Mouse (Mus musculus) forebrain, embryonic 10.5 days (tissue): ENCODE results near the gene Gsc2. TPM values are rescaled to one million over a fixed set of nuclear protein-coding genes. Genes with fewer than 3 reads are reported as not detected.
"Not testable (repeated sequence)": the region's sequence is repeated elsewhere in the genome, so short reads cannot be mapped to it uniquely, and the experiment has no call there.

Experiments
- DNase-seq: peaks from one replicate; pipeline ENCODE4 v3.0.0-alpha.2; 2017; ENCODE audit warnings: low spot score; ENCODE audit errors: extremely low spot score
- H3K27ac ChIP-seq: fragments of 300-500 bp; sonication (generic); 2 replicates; pipeline ENCODE4 v1.5.1; 2016; ENCODE audit warnings: mild to moderate bottlenecking
- H3K27me3 ChIP-seq: fragments of 300-500 bp; sonication (generic); 2 replicates; pipeline ENCODE4 v1.6.1; 2016; ENCODE audit warnings: mild to moderate bottlenecking; ENCODE audit not compliant: poor library complexity, severe bottlenecking
- H3K36me3 ChIP-seq: fragments of 300-500 bp; sonication (generic); replicated peaks from 2 replicates; pipeline ENCODE4 v1.6.1; 2016; ENCODE audit warnings: mild to moderate bottlenecking, moderate library complexity
- H3K4me1 ChIP-seq: fragments of 300-500 bp; sonication (generic); 2 replicates; pipeline ENCODE4 v1.6.1; 2016
- H3K4me3 ChIP-seq: fragments of 300-500 bp; sonication (generic); 2 replicates; pipeline ENCODE4 v1.5.1; 2016; ENCODE audit warnings: mild to moderate bottlenecking, moderate library complexity
- H3K9me3 ChIP-seq: fragments of 300-500 bp; sonication (generic); 2 replicates; pipeline ENCODE4 v1.6.1; 2016; ENCODE audit warnings: mild to moderate bottlenecking, moderate library complexity
- WGBS: fragments of 180-500 bp; shearing (Covaris S2); methylation state at CpG from one replicate; pipeline ENCODE4 v1.1.7; 2016; 5-methylcytosine and 5-hydroxymethylcytosine counted together
- polyA plus RNA-seq: library from polyadenylated mRNA; unstranded; fragments of >200 nt; fragmentation: Nextera tagmentation; extraction: Ambion mirVana; gene quantifications from 2 replicates; pipeline ENCODE4 v1.2.1, GENCODE M21; 2016

Gene Gsc2
- 0.43 TPM in 1 of 2 replicates, not detected in the other for polyA plus RNA-seq

DNA sequence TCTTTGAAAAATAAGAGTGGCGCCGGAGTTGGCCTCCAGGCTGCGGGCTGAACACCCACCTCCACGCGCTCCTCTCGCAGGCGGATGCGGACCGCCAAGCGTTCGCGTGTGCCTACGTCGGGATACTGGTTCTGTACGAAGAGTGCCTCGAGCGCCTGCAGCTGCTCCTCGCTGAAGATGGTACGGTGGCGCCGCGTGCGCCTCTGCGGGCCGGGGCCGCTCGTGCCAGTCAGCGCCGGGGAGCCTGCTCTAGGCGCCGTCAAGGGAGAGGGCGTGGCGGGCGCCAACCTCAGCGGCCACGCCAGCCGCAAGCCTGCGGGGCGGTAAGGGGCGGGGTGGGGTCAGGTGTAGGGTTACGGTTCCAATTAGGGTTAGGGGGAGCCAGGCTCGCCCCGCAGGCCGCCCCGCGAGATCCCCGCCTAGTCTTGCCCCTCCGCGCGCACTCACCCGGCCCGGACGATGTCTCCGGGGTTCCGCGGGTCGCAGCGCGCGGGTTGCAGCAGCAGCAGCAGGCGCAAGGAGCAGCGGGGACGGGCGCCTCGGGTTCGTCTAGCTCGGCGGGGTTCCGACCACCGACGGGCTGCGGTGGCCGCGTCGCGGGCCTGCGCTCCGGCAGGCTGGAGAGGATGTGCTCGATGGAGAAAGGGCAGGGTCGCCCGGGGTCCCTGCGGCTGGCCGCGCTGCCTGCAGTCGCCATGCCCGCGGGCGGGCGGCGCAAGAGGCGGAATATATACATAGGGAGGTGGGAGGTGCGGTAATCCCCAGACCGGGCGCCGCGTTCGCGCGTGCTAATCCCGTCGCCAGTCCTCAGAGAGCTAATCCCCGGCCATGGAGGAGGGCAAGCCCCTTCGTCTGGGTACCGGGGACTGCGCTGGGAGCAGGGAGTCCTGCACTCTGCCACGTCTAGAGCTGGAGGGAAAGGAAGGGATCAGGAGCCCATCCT is at the start of gene Gsc2:
TSS of gene Gsc2 (minus strand) at position 753 of the 943 bp plus-strand sequence.
- peaks cover 22% of the 10 kb centered on the region for H3K4me1 ChIP-seq
- peak within 1 kb of the TSS; percentile 53; the same call in 1 of the 2 replicates for H3K27ac ChIP-seq
- no peaks in the 10 kb centered on the region for H3K9me3 ChIP-seq
- H3K36me3 ChIP-seq, result 0 out of 2 replicates have a peak, but pooled peaks cover 4% of the 10 kb centered on the region
- peak within 1 kb of the TSS; percentile 49 for H3K4me3 ChIP-seq
- peaks cover 81% of the 10 kb centered on the region for H3K27me3 ChIP-seq
- under 1% methylated on average over 104 of the region's 106 CpGs for WGBS
- DNase-seq, result peak; percentile 44

DNA sequence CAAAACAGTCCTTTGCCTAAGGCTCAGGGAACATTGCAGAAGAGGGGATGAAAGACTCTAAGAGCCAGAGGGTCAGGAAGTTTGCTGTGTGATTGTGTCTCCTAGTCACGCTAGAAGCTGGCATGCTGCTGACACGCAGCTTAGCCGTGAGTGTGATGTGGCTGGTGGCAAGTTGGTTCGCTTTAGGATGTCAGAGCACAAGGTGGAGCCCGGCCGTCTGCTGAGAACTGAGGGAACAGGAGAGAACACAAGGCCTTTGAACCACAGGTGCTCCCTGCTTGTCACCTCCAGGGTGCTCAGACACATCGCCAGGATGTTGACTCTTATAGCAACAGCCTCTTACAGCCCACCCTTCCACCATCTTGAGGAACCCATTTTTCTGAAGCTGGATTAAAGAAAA is 47.2 kb upstream of the Gsc2 start:
- 86% methylated on average over 7 of the region's 7 CpGs for WGBS
- no peaks in the 10 kb centered on the region for H3K36me3 ChIP-seq
- DNase-seq, result no peak
- H3K27ac ChIP-seq, result no peak overlapping the region
- H3K4me3 ChIP-seq, result no peak overlapping the region
- no peaks in the 10 kb centered on the region; the same call in 1 of the 2 replicates for H3K9me3 ChIP-seq
- H3K4me1 ChIP-seq, result no peaks in the 10 kb centered on the region
- H3K27me3 ChIP-seq, result no peaks in the 10 kb centered on the region

DNA sequence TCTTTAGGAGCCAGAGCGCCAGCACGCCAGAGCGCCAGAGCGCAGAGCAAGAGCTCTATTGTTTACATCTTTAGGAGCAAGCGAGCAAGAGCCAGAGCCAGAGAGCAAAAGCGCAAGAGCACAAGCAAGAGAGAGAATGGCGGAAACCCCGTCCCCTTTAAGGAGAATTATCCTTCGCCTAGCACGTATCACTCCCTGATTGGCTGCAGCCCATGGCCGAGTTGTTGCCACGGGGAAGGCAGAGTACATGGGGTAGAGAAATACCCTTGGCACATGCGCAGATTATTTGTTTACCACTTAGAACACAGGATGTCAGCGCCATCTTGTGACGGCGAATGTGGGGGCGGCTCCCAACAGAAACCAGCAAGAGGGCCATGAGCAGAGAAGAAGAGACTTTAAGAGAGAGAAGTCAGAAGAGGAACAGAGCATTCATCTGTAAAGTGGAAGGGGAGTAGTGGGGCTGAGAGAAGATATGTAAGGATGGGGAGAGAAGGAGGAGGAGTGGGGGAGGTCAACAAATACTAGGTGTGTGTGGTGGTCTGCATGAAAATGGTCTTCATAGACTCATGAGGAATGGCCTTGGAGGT is 41.3 kb upstream of the Gsc2 start:
- not testable (repeated sequence) for H3K4me3 ChIP-seq, H3K27ac ChIP-seq, H3K36me3 ChIP-seq, H3K4me1 ChIP-seq, DNase-seq, H3K9me3 ChIP-seq, H3K27me3 ChIP-seq
- WGBS, result 97% methylated on average over 17 of the region's 17 CpGs

DNA sequence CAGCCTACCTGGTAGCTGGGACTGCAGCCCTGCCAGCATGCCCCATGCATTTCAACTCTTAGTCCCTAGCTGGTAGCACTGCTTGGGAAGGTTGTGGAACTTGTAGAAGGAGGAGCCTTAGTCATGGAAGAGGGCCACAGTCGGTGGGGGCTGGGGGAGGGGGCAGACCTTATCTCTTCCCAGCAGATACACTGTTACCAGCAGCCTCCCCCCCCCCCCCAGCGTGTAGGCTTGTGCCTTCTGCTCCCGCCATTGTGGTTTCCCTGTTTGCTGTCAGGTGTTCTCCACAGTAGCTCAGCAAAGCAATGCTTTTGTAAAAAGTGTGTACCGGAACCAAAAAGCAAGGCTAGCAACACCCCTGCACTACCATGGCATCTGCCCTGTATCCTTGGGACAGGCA is 36.8 kb upstream of the Gsc2 start:
- H3K9me3 ChIP-seq, result no peaks in the 10 kb centered on the region; the same call in 1 of the 2 replicates
- 90% methylated on average over 4 of the region's 4 CpGs for WGBS
- no peak overlapping the region for H3K27ac ChIP-seq
- no peak for DNase-seq
- H3K4me3 ChIP-seq, result no peak overlapping the region
- H3K4me1 ChIP-seq, result peaks cover 20% of the 10 kb centered on the region
- H3K36me3 ChIP-seq, result no peaks in the 10 kb centered on the region
- H3K27me3 ChIP-seq, result no peaks in the 10 kb centered on the region

DNA sequence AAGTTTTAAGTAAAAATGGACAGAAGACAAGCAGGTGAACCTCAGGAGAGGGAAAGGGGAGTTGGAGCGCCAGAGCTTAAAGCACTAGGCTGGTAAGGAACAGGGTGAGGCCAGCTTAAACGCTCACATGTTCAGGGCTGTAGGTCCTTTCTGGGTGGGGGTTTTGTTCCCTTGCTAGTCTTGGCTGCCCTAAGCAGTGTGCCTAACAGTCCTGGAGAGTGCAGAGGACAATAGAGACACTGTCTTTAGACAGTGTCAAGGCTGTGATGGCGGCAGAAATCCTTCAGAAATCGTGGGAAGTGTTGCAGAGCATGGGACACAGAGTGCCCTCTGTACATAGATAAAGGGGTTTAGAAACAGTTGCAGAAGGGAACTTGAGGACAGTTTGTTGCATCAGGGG is 35.2 kb upstream of the Gsc2 start:
- DNase-seq, result no peak
- Histone ChIP-seq H3K27ac (peak overlapping the region; percentile 83), H3K4me3 (no peak overlapping the region), H3K9me3 (no peaks in the 10 kb centered on the region), H3K27me3 (no peaks in the 10 kb centered on the region), H3K36me3 (no peaks in the 10 kb centered on the region), H3K4me1 (peaks cover 25% of the 10 kb centered on the region)
- 47% methylated on average over 4 of the region's 4 CpGs for WGBS

DNA sequence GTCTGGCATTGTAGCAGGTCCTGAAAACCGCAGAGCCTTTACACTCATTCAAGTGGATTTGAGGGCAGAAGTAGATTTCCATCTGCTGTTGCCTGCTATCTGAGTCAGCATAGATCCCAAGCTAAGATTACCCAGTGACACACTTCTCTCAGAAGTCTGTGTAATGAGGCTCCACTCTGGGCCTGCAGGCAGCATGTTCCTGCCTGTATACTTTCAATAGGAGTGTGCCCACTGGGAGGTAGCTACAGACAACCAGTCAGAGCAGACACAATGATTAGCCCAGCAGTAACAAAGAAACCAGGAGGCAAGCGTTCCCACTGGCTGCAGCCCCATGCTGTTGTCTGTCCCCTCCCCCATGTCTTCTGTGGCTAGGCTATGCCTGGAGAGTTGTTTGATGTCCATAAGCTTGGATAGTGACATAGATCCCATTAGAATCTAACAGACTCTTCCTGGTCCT is 34.6 kb upstream of the Gsc2 start:
- DNase-seq, result peak; percentile 52

DNA sequence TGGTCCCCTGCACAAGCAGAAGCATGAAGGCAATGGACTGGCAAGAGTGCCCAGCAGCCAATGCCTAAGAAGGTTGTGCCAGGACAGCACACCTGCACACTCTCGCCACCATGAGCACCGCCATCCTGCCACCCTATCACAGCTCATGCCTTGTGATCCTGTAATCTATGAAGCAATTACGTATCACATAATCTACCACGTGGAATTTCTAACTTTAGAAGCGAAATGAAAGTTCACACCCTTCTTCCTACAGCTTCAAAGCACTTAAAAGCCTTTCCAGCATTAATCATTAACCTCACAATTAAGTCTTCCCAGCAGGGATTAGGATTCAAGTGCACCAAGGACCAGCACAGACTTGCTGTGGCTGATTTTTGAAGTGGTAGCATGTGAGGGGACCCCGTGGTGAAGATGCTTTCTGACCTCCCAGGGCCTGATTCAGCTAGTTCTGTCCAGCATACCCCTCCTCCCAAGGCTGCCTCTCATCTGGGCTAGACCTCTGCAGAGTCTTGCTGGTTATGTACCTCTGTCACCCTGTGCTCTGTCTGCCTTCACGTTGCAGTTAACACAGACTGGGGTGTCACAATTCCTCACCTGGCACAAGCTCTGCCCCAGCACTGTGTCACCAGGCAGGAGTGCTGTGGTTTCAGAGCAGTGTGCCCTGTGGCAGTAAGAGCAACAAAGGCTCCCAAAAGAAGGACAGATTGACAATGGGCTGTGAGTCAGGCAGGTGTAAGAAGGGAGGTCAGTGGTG is 30.4 kb upstream of the Gsc2 start:
- no peak for DNase-seq
- no peak overlapping the region for H3K4me3 ChIP-seq

More for the DNA sequence above, 34.6 kb upstream of the Gsc2 start:
- Histone ChIP-seq H3K36me3 (no peaks in the 10 kb centered on the region), H3K4me3 (peak overlapping the region; percentile 16; the same call in 1 of the 2 replicates), H3K27ac (peak overlapping the region; percentile 83), H3K9me3 (no peaks in the 10 kb centered on the region), H3K27me3 (no peaks in the 10 kb centered on the region), H3K4me1 (peaks cover 26% of the 10 kb centered on the region)
- 24% methylated on average over 2 of the region's 2 CpGs for WGBS

DNA sequence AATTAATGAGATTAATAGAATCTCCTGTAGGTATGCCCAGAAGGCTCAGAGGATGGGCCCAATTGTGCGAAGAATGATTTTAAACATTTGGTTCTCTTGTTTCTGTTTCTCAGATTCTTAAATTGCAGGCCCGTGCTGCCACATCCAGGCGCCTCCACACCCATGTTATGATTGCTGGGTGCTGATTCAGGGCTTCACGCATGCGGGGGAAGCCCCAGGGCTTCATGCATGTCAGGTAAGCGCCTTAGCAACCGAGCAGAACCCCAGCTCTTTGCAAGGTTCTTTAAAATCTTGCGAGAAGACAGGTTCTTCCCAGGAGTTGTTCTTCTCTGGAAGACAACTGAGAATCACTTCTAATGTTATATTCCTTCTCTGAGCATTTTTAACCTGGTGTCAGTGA is 28.6 kb upstream of the Gsc2 start:
- H3K9me3 ChIP-seq, result no peaks in the 10 kb centered on the region
- peaks cover 14% of the 10 kb centered on the region; the same call in 1 of the 2 replicates for H3K4me1 ChIP-seq
- 68% methylated on average over 8 of the region's 8 CpGs for WGBS
- H3K27ac ChIP-seq, result no peak overlapping the region
- no peak overlapping the region for H3K4me3 ChIP-seq
- no peaks in the 10 kb centered on the region for H3K36me3 ChIP-seq
- DNase-seq, result no peak
- H3K27me3 ChIP-seq, result no peaks in the 10 kb centered on the region

More for the DNA sequence above, 30.4 kb upstream of the Gsc2 start:
- Histone ChIP-seq H3K9me3 (no peaks in the 10 kb centered on the region), H3K4me1 (peaks cover 22% of the 10 kb centered on the region), H3K27me3 (no peaks in the 10 kb centered on the region), H3K36me3 (no peaks in the 10 kb centered on the region), H3K27ac (no peak overlapping the region)
- 63% methylated on average over 7 of the region's 7 CpGs for WGBS

DNA sequence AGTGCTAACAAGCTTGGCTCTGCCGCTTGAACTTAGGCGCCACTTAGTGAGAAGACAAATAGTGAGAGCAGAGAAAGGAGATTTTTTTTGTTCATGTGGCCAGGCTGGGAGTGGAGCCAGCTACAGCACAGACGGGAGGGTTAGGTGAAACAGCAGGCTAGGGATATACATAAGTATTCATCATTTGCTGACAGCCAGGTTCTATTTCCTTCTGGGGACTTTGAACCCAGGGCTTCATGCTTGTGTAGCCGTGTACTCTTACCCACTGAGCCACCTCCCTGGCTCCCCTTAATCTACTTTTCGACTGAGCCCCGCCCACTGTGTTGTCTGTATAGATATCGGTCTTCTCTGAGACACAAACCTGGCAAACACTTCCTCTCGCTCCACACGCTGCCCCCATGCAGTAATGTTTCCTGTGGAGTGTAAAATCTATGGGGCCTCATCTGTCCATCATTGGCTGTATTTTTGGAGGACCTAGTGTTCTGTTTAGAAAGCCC is 24.4 kb upstream of the Gsc2 start:
- H3K27ac ChIP-seq, result no peak overlapping the region
- H3K9me3 ChIP-seq, result no peaks in the 10 kb centered on the region
- 66% methylated on average over 9 of the region's 9 CpGs for WGBS
- no peak for DNase-seq
- H3K4me3 ChIP-seq, result no peak overlapping the region
- H3K4me1 ChIP-seq, result peaks cover 8% of the 10 kb centered on the region; the same call in 1 of the 2 replicates
- no peaks in the 10 kb centered on the region for H3K36me3 ChIP-seq
- peaks cover 29% of the 10 kb centered on the region for H3K27me3 ChIP-seq

DNA sequence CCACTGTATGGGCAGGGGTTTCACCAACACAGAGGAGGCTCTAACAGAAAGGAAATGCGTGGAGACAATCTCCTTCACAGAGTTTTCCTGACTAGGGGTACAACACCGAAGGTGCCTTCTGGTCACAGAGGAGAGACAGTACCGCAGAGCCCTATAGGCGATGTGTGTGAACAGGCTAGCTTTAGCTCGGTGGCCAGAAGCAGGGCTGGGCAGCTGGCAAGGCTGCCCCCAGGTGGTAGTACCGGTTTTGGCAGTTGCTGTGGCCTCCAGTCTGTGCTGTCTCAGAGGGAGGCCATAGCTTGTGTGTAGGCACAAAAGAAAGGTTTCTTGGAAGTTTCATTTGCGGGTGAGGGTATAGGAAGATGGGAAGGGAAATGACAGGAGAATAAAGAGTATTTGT is 24.0 kb upstream of the Gsc2 start:
- no peaks in the 10 kb centered on the region for H3K9me3 ChIP-seq
- peaks cover 34% of the 10 kb centered on the region for H3K27me3 ChIP-seq
- H3K4me3 ChIP-seq, result no peak overlapping the region
- peaks cover 8% of the 10 kb centered on the region; the same call in 1 of the 2 replicates for H3K4me1 ChIP-seq
- no peak overlapping the region for H3K27ac ChIP-seq
- 9% methylated on average over 7 of the region's 7 CpGs for WGBS
- no peaks in the 10 kb centered on the region for H3K36me3 ChIP-seq
- peak; percentile 60 for DNase-seq

DNA sequence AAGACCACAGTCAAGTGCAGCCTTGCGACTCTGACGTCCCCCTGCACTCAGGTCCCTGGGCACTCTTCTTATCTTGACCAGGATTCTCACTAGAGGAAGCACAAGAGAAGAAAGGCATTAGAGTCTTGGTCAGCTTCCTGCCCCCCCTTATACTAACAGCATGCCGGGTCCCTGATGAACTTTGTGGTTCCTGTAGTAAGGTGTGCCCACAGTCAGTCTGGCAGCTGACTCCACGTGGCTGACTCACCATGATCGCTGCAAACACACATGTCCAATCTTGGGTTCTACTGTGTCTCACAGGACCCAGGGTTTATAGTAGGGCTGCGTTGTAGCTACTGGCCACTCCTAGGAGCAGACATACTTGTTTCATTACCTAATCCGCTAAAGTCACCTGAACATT is 23.3 kb upstream of the Gsc2 start:
- H3K4me1 ChIP-seq, result peaks cover 8% of the 10 kb centered on the region; the same call in 1 of the 2 replicates
- no peak overlapping the region for H3K27ac ChIP-seq
- no peaks in the 10 kb centered on the region for H3K36me3 ChIP-seq
- H3K4me3 ChIP-seq, result no peak overlapping the region
- H3K9me3 ChIP-seq, result no peaks in the 10 kb centered on the region
- H3K27me3 ChIP-seq, result peaks cover 35% of the 10 kb centered on the region
- DNase-seq, result no peak
- 85% methylated on average over 7 of the region's 7 CpGs for WGBS

DNA sequence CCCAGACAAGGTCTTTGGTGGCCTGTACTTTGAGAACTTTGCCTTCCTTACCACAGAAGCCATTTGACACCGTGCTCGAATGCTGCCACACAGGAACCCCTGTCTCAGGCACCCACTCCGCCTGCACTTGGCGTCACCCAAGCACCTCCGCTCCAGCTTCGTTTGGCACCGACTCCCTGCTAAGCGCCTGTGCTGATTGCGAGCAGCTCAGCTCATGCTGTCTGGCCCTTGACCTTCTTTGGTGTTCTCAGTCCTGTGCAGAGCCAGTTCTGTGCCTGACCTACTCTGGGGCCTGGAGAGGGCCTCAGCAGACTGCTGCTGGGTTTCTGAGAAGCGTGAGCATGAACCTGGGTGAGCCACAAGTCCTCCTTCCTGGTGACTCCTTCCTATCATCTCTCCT is 21.9 kb upstream of the Gsc2 start:
- Histone ChIP-seq H3K4me3 (no peak overlapping the region), H3K27me3 (peaks cover 38% of the 10 kb centered on the region), H3K9me3 (no peaks in the 10 kb centered on the region), H3K4me1 (peaks cover 8% of the 10 kb centered on the region; the same call in 1 of the 2 replicates), H3K36me3 (no peaks in the 10 kb centered on the region), H3K27ac (no peak overlapping the region)
- no peak for DNase-seq
- 88% methylated on average over 10 of the region's 10 CpGs for WGBS
